Mouse (Mus musculus) liver, adult 2 months (tissue): ENCODE measurements at regions not wholly inside any gene's neighbourhood (a gene's known extent, or its start where the extent isn't known, plus 50 kb on each side); places are given as distances from the start of the nearest gene placed in this dataset.

Experiments used
- CTCF ChIP-seq: fragments of 200-500 bp; IDR thresholded peaks from 2 replicates; pipeline ENCODE4 v1.5.1; 2011; ENCODE audit warnings: low read depth, low read length, control low read depth
- POLR2A ChIP-seq: fragments of 200-500 bp; IDR thresholded peaks from 2 replicates; pipeline ENCODE4 v1.6.1; 2011; ENCODE audit warnings: low read length, control low read depth; ENCODE audit not compliant: insufficient read depth; ENCODE audit errors: extremely low read depth

DNA sequence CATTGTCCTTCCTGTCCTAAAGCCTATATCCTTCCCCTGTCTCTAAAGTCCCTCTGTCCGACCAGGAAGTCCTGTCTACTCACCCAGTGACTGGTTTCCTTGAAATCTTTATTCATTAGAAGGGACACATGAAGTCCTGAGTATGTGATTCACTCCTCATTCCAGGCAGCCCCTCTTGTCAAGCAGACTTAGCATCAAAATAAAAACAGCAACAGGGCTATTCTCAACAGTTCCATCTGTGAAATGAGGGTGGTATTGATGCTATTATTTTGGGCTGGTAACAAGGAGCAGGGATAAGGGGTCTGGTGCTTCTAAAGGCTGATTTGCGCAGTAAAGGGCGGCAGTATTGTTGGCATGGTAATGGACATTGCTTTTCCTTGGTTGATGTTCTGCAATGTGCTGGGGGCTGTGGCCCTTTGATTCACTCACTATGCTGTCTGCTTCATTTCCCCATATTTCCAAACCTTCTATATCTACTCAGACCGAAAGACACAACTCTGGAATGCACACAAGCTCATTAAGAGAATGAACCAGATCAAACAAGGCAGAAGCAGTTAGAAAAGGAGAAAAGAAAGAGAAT lies 2955.6 kb upstream of the Lrrc6 start:
- no peak for TF ChIP-seq POLR2A
- no peak for TF ChIP-seq CTCF
